Mouse (Mus musculus) layer of hippocampus, adult 18-20 months (tissue): ENCODE measurements at regions not wholly inside any gene's neighbourhood (a gene's known extent, or its start where the extent isn't known, plus 50 kb on each side); places are given as distances from the start of the nearest gene placed in this dataset.

Source experiments
- DNase-seq, 2 experiments: peaks; one replicate each; pipeline ENCODE4 v3.0.0; 2022; ENCODE audit warnings: low spot score in 2 of 2

GRCm38 (mm10) chr12:47466740-47467139 is 648.0 kb upstream of the Nova1 start:
- no peak for DNase-seq

- no peak for DNase-seq
Observed at GRCm38 (mm10) chr12:47465924-47466323, 647.2 kb upstream of the Nova1 start.

GRCm38 (mm10) chr12:47431669-47432068 is 612.9 kb upstream of the Nova1 start:
- no peak for DNase-seq

- no peak for DNase-seq
Observed at GRCm38 (mm10) chr12:47412251-47412650, 593.5 kb upstream of the Nova1 start.

GRCm38 (mm10) chr12:47406563-47406962 is 587.8 kb upstream of the Nova1 start:
- no peak for DNase-seq

GRCm38 (mm10) chr12:47406131-47406530 is 587.4 kb upstream of the Nova1 start:
- DNase-seq: no peak

- no peak for DNase-seq
Observed at GRCm38 (mm10) chr12:47383225-47383624, 564.5 kb upstream of the Nova1 start.

GRCm38 (mm10) chr12:47353269-47353668 is 534.5 kb upstream of the Nova1 start:
- no peak for DNase-seq

- no peak for DNase-seq
Observed at GRCm38 (mm10) chr12:47351229-47351628, 532.5 kb upstream of the Nova1 start.

GRCm38 (mm10) chr12:47313413-47313812 is 494.7 kb upstream of the Nova1 start:
- peak; percentile 11 to 64 for DNase-seq

- no peak for DNase-seq
Observed at GRCm38 (mm10) chr12:47275904-47276303, 457.2 kb upstream of the Nova1 start.

- no peak for DNase-seq
Observed at GRCm38 (mm10) chr12:47272309-47272708, 453.6 kb upstream of the Nova1 start.

- DNase-seq: no peak
Observed at GRCm38 (mm10) chr12:47264118-47264517, 445.4 kb upstream of the Nova1 start.

- DNase-seq: no peak
Observed at GRCm38 (mm10) chr12:47263408-47263807, 444.7 kb upstream of the Nova1 start.

GRCm38 (mm10) chr12:47252306-47252705 is 433.6 kb upstream of the Nova1 start:
- no peak for DNase-seq

GRCm38 (mm10) chr12:47243623-47244514 is 425.1 kb upstream of the Nova1 start:
- no peak for DNase-seq

- no peak for DNase-seq
Observed at GRCm38 (mm10) chr12:47220016-47220415, 401.3 kb upstream of the Nova1 start.

GRCm38 (mm10) chr12:47219340-47219739 is 400.6 kb upstream of the Nova1 start:
- peak in 1 of 2 experiments; percentile 3 for DNase-seq

- DNase-seq: no peak
Observed at GRCm38 (mm10) chr12:47211417-47212104, 392.8 kb upstream of the Nova1 start.

- no peak for DNase-seq
Observed at GRCm38 (mm10) chr12:47202936-47203335, 384.2 kb upstream of the Nova1 start.

- no peak for DNase-seq
Observed at GRCm38 (mm10) chr12:47198609-47199008, 379.9 kb upstream of the Nova1 start.

GRCm38 (mm10) chr12:47164736-47165135 is 346.0 kb upstream of the Nova1 start:
- no peak for DNase-seq
